Mouse (Mus musculus): Measurements from ENCODE around the gene Klrc2. TPM values are rescaled to one million over a fixed set of nuclear protein-coding genes. Genes with fewer than 3 reads are reported as not detected.
"Not testable (repeated sequence)": the region's sequence is repeated elsewhere in the genome, so short reads cannot be mapped to it uniquely, and the experiment has no call there.

Klrc2 gene
- not detected in 2 replicates for total RNA-seq (2021)
- long read RNA-seq: 0 reads

DNA sequence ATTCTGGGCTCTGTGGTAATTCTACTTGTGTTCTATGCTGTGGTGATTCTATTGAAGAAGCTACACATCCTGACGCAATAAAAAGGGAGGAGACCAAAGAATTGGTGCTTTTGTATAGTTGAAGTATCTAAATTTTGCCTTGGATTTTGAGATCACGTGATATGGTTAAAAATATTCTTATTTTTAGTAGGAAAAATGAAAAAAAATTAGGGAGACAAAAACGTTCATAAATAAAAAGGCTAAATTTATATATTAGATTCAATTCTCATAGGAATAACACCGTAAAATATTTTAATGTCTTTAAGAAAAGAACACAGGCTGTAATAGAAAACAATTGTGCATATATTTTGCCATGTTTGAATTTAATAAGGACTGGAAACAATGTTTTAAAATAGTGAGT lies at the start of gene Klrc2:
Klrc2 (minus strand) TSS at position 101 of the 400 bp plus-strand sequence.
- DNase-seq: not testable (repeated sequence)

DNA sequence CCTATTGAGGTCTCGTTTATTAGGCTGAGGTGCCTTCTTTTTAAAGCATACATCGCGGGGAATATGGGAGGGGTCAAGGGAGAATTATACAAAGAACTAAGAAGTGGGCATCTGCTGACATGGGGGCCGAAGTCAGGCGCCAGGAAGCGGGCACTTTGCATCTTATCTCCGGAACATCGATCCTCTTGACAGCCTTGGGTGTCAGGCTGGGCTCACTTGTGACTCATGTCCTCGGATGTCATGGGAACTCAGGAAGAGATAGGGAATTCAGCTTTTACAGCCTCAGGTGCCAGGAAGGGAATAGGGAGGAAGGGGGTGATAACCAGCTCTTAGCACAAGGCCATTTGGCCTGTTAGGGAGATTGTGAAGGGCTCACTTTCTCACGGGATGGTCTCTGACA lies 30.9 kb upstream of the Klrc2 start:
- peak; percentile 13 for DNase-seq

DNA sequence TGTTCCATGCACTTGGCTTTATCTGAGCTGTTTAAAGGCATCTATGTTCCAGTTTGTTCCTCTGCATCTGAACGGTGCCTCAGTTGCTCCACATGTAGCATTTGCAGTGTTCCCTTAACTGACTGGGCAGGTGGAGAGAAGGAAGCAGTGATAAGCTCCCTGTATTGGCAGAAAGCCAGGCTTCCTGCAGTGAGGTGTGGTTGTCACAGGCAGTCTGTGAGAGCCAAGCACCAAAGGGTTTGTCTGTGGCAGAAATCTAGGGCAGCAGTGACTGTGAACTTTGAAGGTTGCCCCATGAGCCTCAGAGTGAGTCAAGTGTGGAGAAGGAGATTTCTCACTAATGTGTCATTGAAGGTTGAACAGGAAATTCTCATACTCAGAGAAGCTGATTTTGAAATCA lies 19.9 kb upstream of the Klrc2 start:
- DNase-seq: no peak

GRCm38 (mm10) chr6:129678873-129679272 lies 18.4 kb upstream of the Klrc2 start, which contains the start of gene Klrc1:
Klrc1 (minus strand) TSS chr6:129678973.
- no peak for DNase-seq

DNA sequence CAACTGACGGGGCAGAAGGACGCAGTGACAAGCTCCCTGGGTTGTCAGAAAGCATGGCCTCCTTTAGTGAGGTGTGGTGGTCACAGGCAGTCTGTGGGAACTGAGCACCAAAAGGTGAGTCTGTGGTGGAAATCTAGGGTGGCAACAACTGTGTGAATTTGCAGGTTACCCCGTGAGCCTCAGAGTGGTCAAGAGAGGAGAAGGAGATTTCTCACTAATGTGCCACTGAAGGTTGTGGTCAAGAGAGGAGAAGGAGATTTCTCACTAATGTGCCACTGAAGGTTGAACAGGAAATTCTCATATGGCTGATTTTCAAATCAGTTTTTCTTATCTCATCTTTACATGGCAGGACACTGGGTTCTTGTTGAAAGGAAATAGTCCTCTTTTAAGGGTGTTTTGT lies 812 bp upstream of the Klrc2 start:
- DNase-seq: not testable (repeated sequence)

DNA sequence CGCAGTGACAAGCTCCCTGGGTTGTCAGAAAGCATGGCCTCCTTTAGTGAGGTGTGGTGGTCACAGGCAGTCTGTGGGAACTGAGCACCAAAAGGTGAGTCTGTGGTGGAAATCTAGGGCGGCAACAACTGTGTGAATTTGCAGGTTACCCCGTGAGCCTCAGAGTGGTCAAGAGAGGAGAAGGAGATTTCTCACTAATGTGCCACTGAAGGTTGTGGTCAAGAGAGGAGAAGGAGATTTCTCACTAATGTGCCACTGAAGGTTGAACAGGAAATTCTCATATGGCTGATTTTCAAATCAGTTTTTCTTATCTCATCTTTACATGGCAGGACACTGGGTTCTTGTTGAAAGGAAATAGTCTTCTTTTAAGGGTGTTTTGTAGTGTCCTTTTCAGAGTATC lies 16.4 kb downstream of the Klrc2 start:
- DNase-seq: not testable (repeated sequence)

- not testable (repeated sequence) for DNase-seq
Observed at GRCm38 (mm10) chr6:129643237-129643636, 17.3 kb downstream of the Klrc2 start, which contains the start of gene Klrc3. Klrc3 (minus strand) TSS chr6:129643337.

- DNase-seq: not testable (repeated sequence)
Observed at GRCm38 (mm10) chr6:129631046-129631445, 29.4 kb downstream of the Klrc2 start.

- DNase-seq: no peak
Observed at GRCm38 (mm10) chr6:129623735-129624134, 36.8 kb downstream of the Klrc2 start, which contains the start of gene Klrk1. Klrk1 (minus strand) TSS chr6:129623864.

DNA sequence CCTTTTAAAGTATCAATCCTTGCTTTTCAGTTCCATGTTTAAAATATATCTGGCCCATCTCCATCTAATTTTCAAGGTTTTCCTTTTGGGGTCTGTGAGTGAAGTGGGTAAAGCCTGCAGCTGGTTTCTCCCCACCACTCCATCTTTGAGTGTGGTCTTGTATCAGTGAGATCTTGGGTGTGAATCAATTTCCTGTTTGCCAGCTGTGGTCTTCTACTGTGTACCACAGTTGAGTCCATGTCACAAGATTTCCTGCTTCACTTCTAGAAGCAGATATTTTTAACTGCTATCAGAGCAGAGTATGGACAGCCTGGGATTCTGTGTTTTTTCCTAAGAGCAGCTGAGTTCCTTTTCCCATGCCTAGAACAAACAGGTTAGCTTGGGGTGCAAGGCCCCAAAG lies 52.1 kb downstream of the Klrc2 start:
- DNase-seq: no peak

Small RNAs within 50 kb of the gene (microRNA-seq; reads per million reads assigned to microRNA genes)
- gene Mir680-1: 0 reads per million in 2 experiments

Other genes with a start within 250 kb of the Klrc2 start
- gene Clec1a, start 208.7 kb downstream of the Klrc2 start, total RNA-seq (2021): 4.8 and 6.5 TPM in 2 replicates
- gene Olr1, start 153.5 kb downstream of the Klrc2 start, total RNA-seq (2021): 0.24 TPM in 1 of 2 replicates, not detected in the other
- gene Tmem52b, start 148.1 kb downstream of the Klrc2 start, total RNA-seq (2021): not detected in 2 replicates
- gene Gabarapl1, start 127.5 kb downstream of the Klrc2 start, total RNA-seq (2021): 251 and 260 TPM in 2 replicates
- gene Klre1, start 82.8 kb downstream of the Klrc2 start, total RNA-seq (2021): not detected in 2 replicates
- not detected in 2 replicates for gene Klrd1, start 68.9 kb downstream of the Klrc2 start, total RNA-seq (2021)
- not detected in 2 replicates for gene Klrk1, start 36.8 kb downstream of the Klrc2 start, total RNA-seq (2021)
- not detected in 2 replicates for gene Klrc3, start 17.4 kb downstream of the Klrc2 start, total RNA-seq (2021)
- gene Klrc1, start 18.3 kb upstream of the Klrc2 start, total RNA-seq (2021): not detected in 2 replicates
- gene Klri1, start 56.4 kb upstream of the Klrc2 start, total RNA-seq (2021): not detected in 2 replicates
- not detected in 2 replicates for gene Klri2, start 79.8 kb upstream of the Klrc2 start, total RNA-seq (2021)
- not detected in 2 replicates for gene Gm156, start 123.6 kb upstream of the Klrc2 start, total RNA-seq (2021)
- gene Gm17631, start 202.0 kb upstream of the Klrc2 start, total RNA-seq (2021): not detected in 2 replicates
- gene Klra17, start 216.0 kb upstream of the Klrc2 start, total RNA-seq (2021): not detected in 2 replicates